Mouse (Mus musculus): Measurements from ENCODE around the gene Dzip1. TPM values are rescaled to one million over a fixed set of nuclear protein-coding genes. Genes with fewer than 3 reads are reported as not detected.

Dzip1 gene
- polyA plus RNA-seq, 1 experiment from 2014 or later = 94.5 TPM

- peaks cover 3% of the 10 kb centered on the region; the same call in 1 of the 2 replicates for H3K4me1 ChIP-seq (ENCODE audit: control insufficient read depth, insufficient read depth, low read length)
- no peaks in the 10 kb centered on the region for H3K9me3 ChIP-seq (ENCODE audit: control insufficient read depth, low read length)
- no peaks in the 10 kb centered on the region for H3K36me3 ChIP-seq (ENCODE audit: control insufficient read depth, insufficient read depth, low read length)
- peak overlapping the region; percentile 39 for H3K9ac ChIP-seq (replicated peaks; ENCODE audit: low read length)
- DNase-seq = peak; percentile 47
- peaks cover 12% of the 10 kb centered on the region; the same call in 1 of the 2 replicates for H3K27me3 ChIP-seq (ENCODE audit: control insufficient read depth, insufficient read depth, low read length)
- WGBS = under 1% methylated on average over 28 of the region's 28 CpGs
- H3K4me3 ChIP-seq (replicated peaks; ENCODE audit: low read depth, low read length) = peak overlapping the region; percentile 46
- no peak overlapping the region for H3K27ac ChIP-seq (replicated peaks; ENCODE audit: low read depth, low read length)
- peak; percentile 14; the same call in 1 of the 2 replicates for ATAC-seq (ENCODE audit: low FRiP score, low TSS enrichment)
- peak overlapping the region; percentile 97 for H3K4me2 ChIP-seq (ENCODE audit: low read length)
Measured at GRCm38 (mm10) chr14:118855141-118855800, 70.0 kb downstream of the Dzip1 start.

- Histone ChIP-seq H3K27ac (replicated peaks; ENCODE audit: low read depth, low read length) (no peak overlapping the region), H3K27me3 (ENCODE audit: control insufficient read depth, insufficient read depth, low read length) (peaks cover 12% of the 10 kb centered on the region; the same call in 1 of the 2 replicates), H3K9ac (replicated peaks; ENCODE audit: low read length) (peak overlapping the region; percentile 39), H3K4me2 (ENCODE audit: low read length) (peak overlapping the region; percentile 97), H3K9me3 (ENCODE audit: control insufficient read depth, low read length) (no peaks in the 10 kb centered on the region), H3K4me3 (replicated peaks; ENCODE audit: low read depth, low read length) (peak overlapping the region; percentile 46), H3K36me3 (ENCODE audit: control insufficient read depth, insufficient read depth, low read length) (no peaks in the 10 kb centered on the region), H3K4me1 (ENCODE audit: control insufficient read depth, insufficient read depth, low read length) (peaks cover 3% of the 10 kb centered on the region; the same call in 1 of the 2 replicates)
- peak; percentile 74 for DNase-seq
- ATAC-seq (ENCODE audit: low FRiP score, low TSS enrichment) = peak; percentile 80; the same call in 1 of the 2 replicates
- 1% methylated on average over 48 of the region's 48 CpGs for WGBS
Measured at GRCm38 (mm10) chr14:118854371-118855114, 70.7 kb downstream of the Dzip1 start.

GRCm38 (mm10) chr14:118851496-118852107 is 73.7 kb downstream of the Dzip1 start:
- ATAC-seq (ENCODE audit: low FRiP score, low TSS enrichment) (no peak), DNase-seq (no peak)
- Histone ChIP-seq H3K36me3 (ENCODE audit: control insufficient read depth, insufficient read depth, low read length) (no peaks in the 10 kb centered on the region), H3K9me3 (ENCODE audit: control insufficient read depth, low read length) (no peaks in the 10 kb centered on the region), H3K4me1 (ENCODE audit: control insufficient read depth, insufficient read depth, low read length) (peaks cover 3% of the 10 kb centered on the region; the same call in 1 of the 2 replicates), H3K9ac (replicated peaks; ENCODE audit: low read length) (no peak overlapping the region), H3K4me2 (ENCODE audit: low read length) (no peak overlapping the region), H3K4me3 (replicated peaks; ENCODE audit: low read depth, low read length) (no peak overlapping the region), H3K27me3 (ENCODE audit: control insufficient read depth, insufficient read depth, low read length) (peaks cover 6% of the 10 kb centered on the region; the same call in 1 of the 2 replicates), H3K27ac (replicated peaks; ENCODE audit: low read depth, low read length) (no peak overlapping the region)
- WGBS = 75% methylated on average over 6 of the region's 6 CpGs

- no peak overlapping the region for H3K27ac ChIP-seq (replicated peaks; ENCODE audit: low read depth, low read length)
- no peak for DNase-seq
- no peaks in the 10 kb centered on the region for H3K27me3 ChIP-seq (ENCODE audit: control insufficient read depth, insufficient read depth, low read length)
- peaks cover 3% of the 10 kb centered on the region; the same call in 1 of the 2 replicates for H3K4me1 ChIP-seq (ENCODE audit: control insufficient read depth, insufficient read depth, low read length)
- H3K36me3 ChIP-seq (ENCODE audit: control insufficient read depth, insufficient read depth, low read length) = no peaks in the 10 kb centered on the region
- H3K4me3 ChIP-seq (replicated peaks; ENCODE audit: low read depth, low read length) = no peak overlapping the region
- H3K4me2 ChIP-seq (ENCODE audit: low read length) = no peak overlapping the region
- no peak for ATAC-seq (ENCODE audit: low FRiP score, low TSS enrichment)
- H3K9me3 ChIP-seq (ENCODE audit: control insufficient read depth, low read length) = no peaks in the 10 kb centered on the region
- 72% methylated on average over 4 of the region's 4 CpGs for WGBS
- no peak overlapping the region for H3K9ac ChIP-seq (replicated peaks; ENCODE audit: low read length)
Measured at GRCm38 (mm10) chr14:118850696-118851035, 74.6 kb downstream of the Dzip1 start.

GRCm38 (mm10) chr14:118850011-118850695 is 75.1 kb downstream of the Dzip1 start:
- H3K27ac ChIP-seq (replicated peaks; ENCODE audit: low read depth, low read length) = no peak overlapping the region
- H3K27me3 ChIP-seq (ENCODE audit: control insufficient read depth, insufficient read depth, low read length) = no peaks in the 10 kb centered on the region
- no peak overlapping the region for H3K4me3 ChIP-seq (replicated peaks; ENCODE audit: low read depth, low read length)
- H3K4me2 ChIP-seq (ENCODE audit: low read length) = no peak overlapping the region
- ATAC-seq (ENCODE audit: low FRiP score, low TSS enrichment) (no peak), DNase-seq (no peak)
- no peaks in the 10 kb centered on the region for H3K9me3 ChIP-seq (ENCODE audit: control insufficient read depth, low read length)
- WGBS = 84% methylated on average over 11 of the region's 11 CpGs
- no peak overlapping the region for H3K9ac ChIP-seq (replicated peaks; ENCODE audit: low read length)
- no peaks in the 10 kb centered on the region for H3K36me3 ChIP-seq (ENCODE audit: control insufficient read depth, insufficient read depth, low read length)
- H3K4me1 ChIP-seq (ENCODE audit: control insufficient read depth, insufficient read depth, low read length) = peaks cover 1% of the 10 kb centered on the region; the same call in 1 of the 2 replicates

GRCm38 (mm10) chr14:118848171-118848570 is 77.1 kb downstream of the Dzip1 start:
- H3K9me3 ChIP-seq (ENCODE audit: control insufficient read depth, low read length) = no peaks in the 10 kb centered on the region
- no peak overlapping the region for H3K27ac ChIP-seq (replicated peaks; ENCODE audit: low read depth, low read length)
- H3K9ac ChIP-seq (replicated peaks; ENCODE audit: low read length) = no peak overlapping the region
- 87% methylated on average over 7 of the region's 7 CpGs for WGBS
- no peak overlapping the region for H3K4me2 ChIP-seq (ENCODE audit: low read length)
- no peaks in the 10 kb centered on the region for H3K36me3 ChIP-seq (ENCODE audit: control insufficient read depth, insufficient read depth, low read length)
- DNase-seq = no peak
- H3K4me3 ChIP-seq (replicated peaks; ENCODE audit: low read depth, low read length) = no peak overlapping the region
- H3K27me3 ChIP-seq (ENCODE audit: control insufficient read depth, insufficient read depth, low read length) = no peaks in the 10 kb centered on the region
- H3K4me1 ChIP-seq (ENCODE audit: control insufficient read depth, insufficient read depth, low read length) = no peaks in the 10 kb centered on the region
- no peak for ATAC-seq (ENCODE audit: low FRiP score, low TSS enrichment)

GRCm38 (mm10) chr14:118846834-118847233 is 78.4 kb downstream of the Dzip1 start:
- ATAC-seq (ENCODE audit: low FRiP score, low TSS enrichment) (no peak), DNase-seq (no peak)
- Histone ChIP-seq H3K4me1 (ENCODE audit: control insufficient read depth, insufficient read depth, low read length) (no peaks in the 10 kb centered on the region), H3K9ac (replicated peaks; ENCODE audit: low read length) (no peak overlapping the region), H3K9me3 (ENCODE audit: control insufficient read depth, low read length) (no peaks in the 10 kb centered on the region), H3K4me3 (replicated peaks; ENCODE audit: low read depth, low read length) (no peak overlapping the region), H3K4me2 (ENCODE audit: low read length) (no peak overlapping the region), H3K27ac (replicated peaks; ENCODE audit: low read depth, low read length) (no peak overlapping the region), H3K27me3 (ENCODE audit: control insufficient read depth, insufficient read depth, low read length) (no peaks in the 10 kb centered on the region), H3K36me3 (ENCODE audit: control insufficient read depth, insufficient read depth, low read length) (no peaks in the 10 kb centered on the region)
- 95% methylated on average over 10 of the region's 10 CpGs for WGBS

GRCm38 (mm10) chr14:118842353-118842752 is 82.9 kb downstream of the Dzip1 start:
- Histone ChIP-seq H3K9me3 (ENCODE audit: control insufficient read depth, low read length) (no peaks in the 10 kb centered on the region), H3K4me2 (ENCODE audit: low read length) (no peak overlapping the region), H3K4me1 (ENCODE audit: control insufficient read depth, insufficient read depth, low read length) (no peaks in the 10 kb centered on the region), H3K27me3 (ENCODE audit: control insufficient read depth, insufficient read depth, low read length) (no peaks in the 10 kb centered on the region), H3K27ac (replicated peaks; ENCODE audit: low read depth, low read length) (no peak overlapping the region), H3K9ac (replicated peaks; ENCODE audit: low read length) (no peak overlapping the region), H3K36me3 (ENCODE audit: control insufficient read depth, insufficient read depth, low read length) (no peaks in the 10 kb centered on the region), H3K4me3 (replicated peaks; ENCODE audit: low read depth, low read length) (no peak overlapping the region)
- ATAC-seq (ENCODE audit: low FRiP score, low TSS enrichment) (no peak), DNase-seq (no peak)
- 96% methylated on average over 3 of the region's 3 CpGs for WGBS

Measured in midbrain, embryonic 14.5 days (tissue).